In genomic region chr17:7271522-7272134, GRCm38 (mm10) we compare ENCODE assay signal across 11 mouse cellular contexts. TPM values are rescaled to one million over a fixed set of nuclear protein-coding genes. Genes with fewer than 3 reads are reported as not detected.
A peak's percentile ranks its signal among the peaks of the same experiment; 100 is the strongest.
DNase-seq lines count a peak whose midpoint lies in the region; ATAC-seq lines count a peak whose summit lies in the region.
"Had no signal": no experiment of that assay in that cellular context is flagged by ENCODE, and none has a peak within 500 bp of the region (broad histone marks: within the 10 kb centered on the region; RNA-seq: fewer than 3 reads in every experiment).

No protein-coding gene starts in this region.

- 64% methylated on average over 10 of the region's 10 CpGs for WGBS in forebrain, embryonic 13.5 days
- WGBS in forebrain, embryonic 16.5 days = 67% methylated on average over 10 of the region's 10 CpGs
- WGBS in kidney, embryonic 16.5 days = 39% methylated on average over 10 of the region's 10 CpGs
- 42% methylated on average over 10 of the region's 10 CpGs for WGBS in embryonic facial prominence, embryonic 12.5 days
- 48% methylated on average over 10 of the region's 10 CpGs for WGBS in limb, embryonic 15.5 days
- WGBS in midbrain, embryonic 10.5 days = 69% methylated on average over 10 of the region's 10 CpGs

- H3K36me3 ChIP-seq in forebrain, embryonic 13.5 days (ENCODE audit: poor library complexity, severe bottlenecking) = 0 out of 2 replicates have a peak, but pooled peaks cover 5% of the 10 kb centered on the region
- no peaks in the 10 kb centered on the region for H3K36me3 ChIP-seq in forebrain, embryonic 16.5 days (ENCODE audit: control insufficient read depth, insufficient read depth)
- 0 out of 2 replicates have a peak, but pooled peaks cover 6% of the 10 kb centered on the region for H3K36me3 ChIP-seq in kidney, embryonic 16.5 days (ENCODE audit: insufficient read depth, low read length)
- no peaks in the 10 kb centered on the region for H3K36me3 ChIP-seq in embryonic facial prominence, embryonic 12.5 days
- H3K36me3 ChIP-seq in limb, embryonic 15.5 days = no peaks in the 10 kb centered on the region
- no peaks in the 10 kb centered on the region for H3K36me3 ChIP-seq in midbrain, embryonic 10.5 days

- peaks cover 20% of the 10 kb centered on the region for H3K4me1 ChIP-seq in forebrain, embryonic 13.5 days
- H3K4me1 ChIP-seq in forebrain, embryonic 16.5 days (replicated peaks; ENCODE audit: control insufficient read depth, insufficient read depth, low read length) = peaks cover 14% of the 10 kb centered on the region
- H3K4me1 ChIP-seq in kidney, embryonic 16.5 days (ENCODE audit: insufficient read depth, low read length) = peaks cover 35% of the 10 kb centered on the region
- H3K4me1 ChIP-seq in embryonic facial prominence, embryonic 12.5 days = peaks cover 36% of the 10 kb centered on the region
- peaks cover 24% of the 10 kb centered on the region for H3K4me1 ChIP-seq in limb, embryonic 15.5 days
- H3K4me1 ChIP-seq in midbrain, embryonic 10.5 days = peaks cover 41% of the 10 kb centered on the region

- no peak overlapping the region for H3K9ac ChIP-seq in forebrain, embryonic 13.5 days
- no peak overlapping the region for H3K9ac ChIP-seq in forebrain, embryonic 16.5 days (replicated peaks; ENCODE audit: low read depth, low read length)
- no peak overlapping the region for H3K9ac ChIP-seq in kidney, embryonic 16.5 days (replicated peaks; ENCODE audit: low read length)
- H3K9ac ChIP-seq in embryonic facial prominence, embryonic 12.5 days = no peak overlapping the region
- H3K9ac ChIP-seq in limb, embryonic 15.5 days = no peak overlapping the region

- H3K9me3 ChIP-seq in forebrain, embryonic 13.5 days (replicated peaks) = no peaks in the 10 kb centered on the region
- no peaks in the 10 kb centered on the region for H3K9me3 ChIP-seq in forebrain, embryonic 16.5 days (ENCODE audit: control insufficient read depth, low read length)
- H3K9me3 ChIP-seq in kidney, embryonic 16.5 days (ENCODE audit: low read length) = no peaks in the 10 kb centered on the region
- no peaks in the 10 kb centered on the region for H3K9me3 ChIP-seq in embryonic facial prominence, embryonic 12.5 days
- H3K9me3 ChIP-seq in limb, embryonic 15.5 days = no peaks in the 10 kb centered on the region
- no peaks in the 10 kb centered on the region for H3K9me3 ChIP-seq in midbrain, embryonic 10.5 days (replicated peaks)

- H3K27ac ChIP-seq in forebrain, embryonic 13.5 days = no peak overlapping the region
- no peak overlapping the region for H3K27ac ChIP-seq in forebrain, embryonic 16.5 days (ENCODE audit: low read length)
- no peak overlapping the region for H3K27ac ChIP-seq in kidney, embryonic 16.5 days (ENCODE audit: low read length)
- no peak overlapping the region for H3K27ac ChIP-seq in embryonic facial prominence, embryonic 12.5 days
- H3K27ac ChIP-seq in limb, embryonic 15.5 days = no peak overlapping the region
- H3K27ac ChIP-seq in midbrain, embryonic 10.5 days (replicated peaks) = no peak overlapping the region

- 0 out of 2 replicates have a peak, but pooled peaks have one; percentile 59 for ATAC-seq in forebrain, embryonic 13.5 days
- ATAC-seq in forebrain, embryonic 16.5 days = no peak
- ATAC-seq in kidney, embryonic 16.5 days (ENCODE audit: low FRiP score, low TSS enrichment) = peak; percentile 17
- ATAC-seq in embryonic facial prominence, embryonic 12.5 days (ENCODE audit: insufficient number of reproducible peaks, insufficient read depth, low FRiP score, low TSS enrichment) = 0 out of 2 replicates have a peak, but pooled peaks have one; percentile 63
- ATAC-seq in limb, embryonic 15.5 days (ENCODE audit: insufficient number of reproducible peaks, low FRiP score, low TSS enrichment, low read depth) = peak; percentile 62; the same call in 1 of the 2 replicates

- H3K4me2 ChIP-seq in forebrain, embryonic 13.5 days = no peak overlapping the region
- H3K4me2 ChIP-seq in forebrain, embryonic 16.5 days (ENCODE audit: low read length) = no peak overlapping the region
- H3K4me2 ChIP-seq in kidney, embryonic 16.5 days (replicated peaks; ENCODE audit: low read depth, low read length) = no peak overlapping the region
- H3K4me2 ChIP-seq in embryonic facial prominence, embryonic 12.5 days (replicated peaks) = no peak overlapping the region
- no peak overlapping the region for H3K4me2 ChIP-seq in limb, embryonic 15.5 days
- H3K4me2 ChIP-seq: liver, embryonic 11.5 days had no signal

- no peak overlapping the region for H3K4me3 ChIP-seq in forebrain, embryonic 13.5 days
- no peak overlapping the region for H3K4me3 ChIP-seq in forebrain, embryonic 16.5 days (replicated peaks; ENCODE audit: low read length)
- no peak overlapping the region for H3K4me3 ChIP-seq in kidney, embryonic 16.5 days (ENCODE audit: low read length)
- no peak overlapping the region for H3K4me3 ChIP-seq in embryonic facial prominence, embryonic 12.5 days
- H3K4me3 ChIP-seq in limb, embryonic 15.5 days = no peak overlapping the region
- H3K4me3 ChIP-seq in midbrain, embryonic 10.5 days = no peak overlapping the region
- H3K4me3 ChIP-seq: layer of hippocampus, adult 2 months had no signal

- no peak for DNase-seq in kidney, postnatal 14 days
- no peak for DNase-seq in midbrain, embryonic 10.5 days (ENCODE audit: low spot score)
- no peak for DNase-seq in cerebellum, adult 8-10 months
- DNase-seq: midbrain, embryonic 14.5 days had no signal

- no peaks in the 10 kb centered on the region for H3K27me3 ChIP-seq in forebrain, embryonic 13.5 days
- H3K27me3 ChIP-seq in forebrain, embryonic 16.5 days (replicated peaks; ENCODE audit: control insufficient read depth, insufficient read depth, low read length) = no peaks in the 10 kb centered on the region
- no peaks in the 10 kb centered on the region for H3K27me3 ChIP-seq in kidney, embryonic 16.5 days (ENCODE audit: insufficient read depth, low read length)
- no peaks in the 10 kb centered on the region for H3K27me3 ChIP-seq in embryonic facial prominence, embryonic 12.5 days
- no peaks in the 10 kb centered on the region for H3K27me3 ChIP-seq in limb, embryonic 15.5 days
- H3K27me3 ChIP-seq in midbrain, embryonic 10.5 days (ENCODE audit: low read depth, poor library complexity, severe bottlenecking) = no peaks in the 10 kb centered on the region

RNA-seq across cellular contexts. Expression of gene Tcp10a, which starts 52.8 kb away (rescaled TPM):
- not detected in 2 replicates for polyA plus RNA-seq in forebrain, embryonic 13.5 days (2015; fragmentation: Nextera tagmentation; extraction: Ambion mirVana)
- not detected in 2 replicates for polyA plus RNA-seq in forebrain, embryonic 16.5 days (2015; fragmentation: Nextera tagmentation; extraction: Ambion mirVana)
- polyA plus RNA-seq in kidney, embryonic 16.5 days (2015; fragmentation: Nextera tagmentation; extraction: Ambion mirVana) = not detected in 2 replicates
- polyA plus RNA-seq in embryonic facial prominence, embryonic 12.5 days (2016; fragmentation: Nextera tagmentation; extraction: Ambion mirVana) = not detected in 2 replicates
- polyA plus RNA-seq in limb, embryonic 15.5 days (2015; fragmentation: Nextera tagmentation; extraction: Ambion mirVana) = not detected in 2 replicates
- not detected in 2 replicates for polyA plus RNA-seq in midbrain, embryonic 10.5 days (2016; fragmentation: Nextera tagmentation; extraction: Ambion mirVana)
- polyA plus RNA-seq: liver, embryonic 11.5 days; midbrain, embryonic 14.5 days had no signal
